Mouse (Mus musculus) ES-E14 (cell line): Measurements from ENCODE around the gene Homer2.

Experiments used
- CHD2 ChIP-seq: IDR thresholded peaks from 2 replicates; pipeline ENCODE4 v1.6.1; 2014; ENCODE audit warnings: mild to moderate bottlenecking, low read depth, low read length, inconsistent platforms
- HCFC1 ChIP-seq: IDR thresholded peaks from 2 replicates; pipeline ENCODE4 v1.6.1; 2012; ENCODE audit warnings: low read length, inconsistent platforms, borderline replicate concordance; ENCODE audit not compliant: insufficient read depth
- MAFK ChIP-seq: IDR thresholded peaks from 2 replicates; pipeline ENCODE4 v1.6.1; 2014; ENCODE audit warnings: mild to moderate bottlenecking, low read depth, low read length, inconsistent platforms; ENCODE audit not compliant: insufficient read depth
- ZNF384 ChIP-seq: IDR thresholded peaks from 2 replicates; pipeline ENCODE4 v1.6.1; 2012; ENCODE audit warnings: low read depth, low read length, inconsistent platforms

DNA sequence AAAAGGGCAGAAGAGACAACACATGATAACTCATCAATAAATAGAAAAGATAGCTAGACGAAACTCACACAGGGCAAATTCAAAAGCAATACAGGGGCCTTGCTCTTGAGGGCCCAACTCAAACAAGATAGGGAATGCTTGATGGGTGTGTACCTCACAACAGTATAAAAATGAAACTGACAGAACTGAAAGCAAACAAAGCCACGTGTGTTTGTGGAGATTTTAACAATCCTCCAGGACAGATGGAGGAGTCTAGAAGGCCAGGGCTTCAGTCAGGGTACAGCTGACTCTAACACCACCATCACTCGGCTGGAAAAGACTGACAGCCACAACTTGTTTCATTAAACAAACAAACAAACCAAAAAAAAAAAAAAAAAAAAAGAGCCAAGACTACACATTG, 44.3 kb downstream of the Homer2 start:
- TF ChIP-seq HCFC1 (no peak), MAFK (no peak), ZNF384 (no peak), CHD2 (no peak)
